Mouse (Mus musculus): Measurements from ENCODE around the gene Gm21976. TPM values are rescaled to one million over a fixed set of nuclear protein-coding genes. Genes with fewer than 3 reads are reported as not detected.
A peak's percentile ranks its signal among the peaks of the same experiment; 100 is the strongest.

The Gm21976 gene
- total RNA-seq (2021), result not detected
- long read RNA-seq, experiment 1, result 0 reads
- long read RNA-seq, experiment 2, result 0 reads

DNA sequence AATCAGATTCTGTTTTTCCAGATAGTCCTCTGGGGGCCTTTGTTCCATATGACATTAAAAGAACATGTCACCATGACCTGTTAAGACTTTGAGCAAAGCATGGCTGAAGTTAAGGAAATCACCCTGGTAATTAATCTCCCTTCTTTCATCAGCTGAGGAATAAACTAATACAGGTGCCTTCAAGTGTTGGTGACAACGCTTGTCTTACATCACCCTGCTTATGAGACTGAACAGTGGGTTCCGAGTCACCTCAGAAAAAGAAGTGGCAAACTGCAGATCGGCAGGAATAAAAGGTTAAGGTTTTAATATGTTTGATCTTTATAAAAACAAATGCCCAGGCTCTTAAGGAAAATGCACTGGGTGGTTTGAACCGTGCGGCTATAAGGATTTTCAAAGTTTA is at the start of gene Gm21976:
TSS of gene Gm21976 (plus strand) at position 202 of the 400 bp plus-strand sequence.
- DNase-seq (ENCODE audit: low spot score in 2 of 2), result no peak
- TF ChIP-seq CTCF (conservative IDR thresholded peaks at IDR 0.05), result no peak
- Histone ChIP-seq H3K4me3 (no peak within 1 kb of the TSS), H3K27ac (no peak within 1 kb of the TSS)

DNA sequence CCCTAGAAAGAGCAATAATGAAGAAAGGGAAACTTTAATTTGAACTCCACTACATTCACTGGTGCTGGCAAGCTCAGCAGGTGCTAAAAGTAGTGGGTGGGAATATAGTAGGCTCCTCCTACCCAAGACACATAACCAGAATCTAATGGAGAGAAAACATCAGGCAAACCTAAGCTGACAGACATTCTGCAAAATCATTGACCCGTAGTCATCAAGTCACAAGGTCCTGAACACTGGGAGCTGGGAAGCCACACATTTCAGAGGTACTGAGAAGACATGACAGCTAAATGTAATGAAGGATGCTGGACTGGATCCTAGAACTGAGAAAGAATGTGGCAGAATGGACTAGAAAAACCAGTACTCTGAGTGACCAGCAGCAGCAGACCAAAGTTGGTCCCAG is 49.2 kb upstream of the Gm21976 start:
- no peak overlapping the region for H3K27ac ChIP-seq
- no peak overlapping the region for H3K4me3 ChIP-seq
- TF ChIP-seq CTCF (conservative IDR thresholded peaks at IDR 0.05), result no peak
- no peak for DNase-seq (ENCODE audit: low spot score in 2 of 2)

DNA sequence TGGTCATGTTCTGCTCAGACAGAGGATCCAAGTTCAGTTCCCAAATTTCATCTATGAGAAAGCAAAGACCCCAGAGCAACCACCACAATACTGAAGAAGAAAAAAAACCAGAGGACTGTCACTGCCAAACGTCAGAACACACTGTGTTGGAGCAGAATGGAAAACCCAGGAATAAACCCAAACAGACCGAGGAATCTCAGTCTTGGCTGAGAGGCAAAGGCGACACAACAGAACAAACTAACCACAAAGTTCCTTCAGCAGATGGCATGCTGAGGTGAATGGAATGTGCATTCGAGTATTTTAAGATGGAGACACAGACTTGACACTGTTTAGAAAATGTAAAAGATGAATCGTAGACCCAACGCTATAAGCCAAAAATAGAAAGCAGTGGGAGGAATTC is 44.2 kb upstream of the Gm21976 start:
- no peak for TF ChIP-seq CTCF (conservative IDR thresholded peaks at IDR 0.05)
- no peak overlapping the region for H3K4me3 ChIP-seq
- DNase-seq (ENCODE audit: low spot score in 2 of 2), result peak in 1 of 2 experiments; percentile 30

DNA sequence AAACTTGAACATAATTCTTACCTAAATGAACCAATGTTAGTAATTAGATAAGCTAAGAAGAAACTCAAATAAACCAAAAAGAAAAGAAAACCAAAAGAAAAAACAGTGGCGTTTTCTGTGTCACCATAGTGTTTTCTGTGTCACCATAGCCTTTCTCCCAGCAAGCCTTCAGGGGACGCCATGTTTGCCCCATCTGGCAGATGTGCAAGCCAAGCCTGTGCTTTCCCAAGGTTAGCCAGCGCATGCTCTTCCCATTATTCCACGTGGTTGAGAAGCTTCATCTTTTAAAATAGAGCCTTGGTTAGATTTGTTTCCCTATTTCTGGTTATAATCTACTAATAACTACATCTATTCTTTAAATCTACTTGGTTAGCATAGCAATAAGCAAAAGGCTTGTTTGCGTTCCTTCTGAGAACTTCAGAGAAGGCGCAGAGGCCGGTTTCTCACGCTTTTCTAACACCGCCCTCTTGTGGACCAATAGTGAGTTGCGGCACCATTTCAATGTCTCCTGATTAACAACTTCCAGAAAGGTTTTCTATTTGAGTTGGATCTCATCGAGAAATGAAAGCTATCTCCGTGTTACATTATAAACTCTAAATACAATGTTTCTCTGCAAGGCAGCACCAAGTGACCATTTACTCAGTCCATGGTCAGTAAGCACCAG is 39.6 kb upstream of the Gm21976 start:
- DNase-seq (ENCODE audit: low spot score in 2 of 2), result peak; percentile 74 to 88
- peak; percentile 97 for TF ChIP-seq CTCF (conservative IDR thresholded peaks at IDR 0.05)
- Histone ChIP-seq H3K27ac (no peak overlapping the region), H3K4me3 (no peak overlapping the region)

More for the DNA sequence above, 44.2 kb upstream of the Gm21976 start:
- 0 out of 2 replicates have a peak overlapping the region, but pooled peaks have one; percentile 18 for H3K27ac ChIP-seq

DNA sequence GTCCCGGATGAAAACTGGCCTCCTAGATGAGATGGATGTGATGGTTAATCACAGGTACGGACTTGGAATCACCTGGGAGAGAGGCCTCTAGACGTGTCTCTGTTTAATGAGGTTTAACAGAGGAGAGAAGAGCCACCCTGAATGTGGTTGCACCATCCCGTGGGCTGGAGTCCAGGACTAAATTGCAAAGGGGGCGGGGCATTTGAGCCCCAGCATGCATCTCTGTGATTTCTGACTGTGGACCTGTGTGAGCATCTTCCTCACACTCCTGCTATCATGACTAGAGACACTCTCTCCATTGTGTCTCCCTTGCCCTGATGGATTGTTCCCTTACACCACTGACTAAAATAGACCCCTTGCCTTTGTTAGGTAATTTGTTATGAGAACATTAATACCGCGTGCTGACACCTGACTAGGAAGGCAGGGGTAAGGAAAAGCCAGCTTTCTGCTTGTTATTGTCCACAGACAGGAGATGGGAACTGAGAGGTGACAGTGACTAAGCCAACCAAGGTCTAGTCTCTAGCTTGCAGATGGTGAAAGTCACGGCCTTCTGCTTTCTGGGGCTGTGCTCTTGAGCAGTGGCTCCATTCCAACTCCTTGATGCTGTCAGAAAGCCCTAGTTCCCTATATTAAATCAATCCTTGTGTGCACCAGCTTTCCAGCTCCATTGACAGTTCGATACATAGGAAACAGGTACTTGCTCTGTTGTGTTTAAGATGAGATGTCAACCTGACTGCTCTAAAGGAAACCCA is 38.0 kb upstream of the Gm21976 start:
- DNase-seq (ENCODE audit: low spot score in 2 of 2), result no peak
- Histone ChIP-seq H3K27ac (no peak overlapping the region), H3K4me3 (no peak overlapping the region)
- TF ChIP-seq CTCF (conservative IDR thresholded peaks at IDR 0.05), result no peak

DNA sequence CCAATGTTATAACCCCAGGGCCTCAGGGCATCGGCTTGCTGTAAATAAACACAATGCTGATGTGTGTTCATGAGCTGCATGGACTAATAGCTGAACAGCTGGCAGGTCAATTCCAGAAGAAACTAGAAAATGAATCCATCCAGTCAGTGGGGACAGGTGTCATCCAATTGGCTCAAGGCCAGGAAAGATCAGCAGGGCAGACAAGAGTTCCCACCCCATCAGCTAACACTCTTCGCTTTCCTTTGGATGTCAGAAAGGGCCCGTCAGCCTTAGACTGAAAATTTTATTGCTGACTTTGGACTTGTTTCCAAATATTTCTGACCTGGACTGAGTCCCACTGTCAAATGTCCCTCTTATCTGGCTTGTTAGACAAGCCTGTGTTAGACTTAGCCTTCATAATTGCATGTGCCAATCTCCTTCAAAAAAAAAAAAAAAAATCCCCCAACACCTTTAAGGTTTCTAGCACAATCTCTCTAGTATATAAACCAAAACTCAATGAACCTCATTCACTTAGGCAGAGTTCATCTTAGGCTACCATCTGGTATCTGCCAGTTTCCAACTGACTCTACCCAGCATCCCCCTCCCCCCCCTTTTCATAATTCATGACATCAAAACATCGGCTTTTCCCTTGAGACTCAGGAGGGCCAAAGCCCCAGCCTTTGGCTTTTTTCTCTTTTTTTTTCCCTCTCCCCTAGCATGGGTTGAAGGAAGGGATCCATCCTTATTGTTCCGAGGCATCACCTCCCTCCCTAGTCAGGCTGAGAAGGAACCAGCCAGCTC is 34.9 kb upstream of the Gm21976 start:
- no peak for DNase-seq (ENCODE audit: low spot score in 2 of 2)
- Histone ChIP-seq H3K27ac (peak overlapping the region; percentile 20; the same call in 1 of the 2 replicates), H3K4me3 (no peak overlapping the region)
- TF ChIP-seq CTCF (conservative IDR thresholded peaks at IDR 0.05), result no peak

DNA sequence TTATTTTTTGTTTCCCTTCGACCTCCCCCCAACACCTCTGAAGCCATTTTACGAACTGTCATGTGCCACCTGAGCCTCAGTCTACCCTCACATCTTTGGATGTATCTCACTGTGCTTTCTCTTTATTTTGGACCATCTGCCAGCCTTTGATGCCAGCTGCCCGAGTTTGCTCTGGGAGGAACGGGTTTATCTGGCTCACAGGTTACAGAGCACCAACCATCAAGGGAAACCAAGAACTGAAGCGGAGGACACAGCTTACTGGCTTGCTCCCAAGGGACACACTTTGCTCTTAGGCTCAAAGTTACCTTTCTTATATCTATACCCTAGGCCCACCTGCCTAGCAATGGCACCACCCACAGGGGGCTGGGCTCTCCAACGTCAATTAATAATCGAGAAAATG is 34.3 kb upstream of the Gm21976 start:
- no peak for TF ChIP-seq CTCF (conservative IDR thresholded peaks at IDR 0.05)
- Histone ChIP-seq H3K4me3 (no peak overlapping the region), H3K27ac (no peak overlapping the region)
- no peak for DNase-seq (ENCODE audit: low spot score in 2 of 2)

DNA sequence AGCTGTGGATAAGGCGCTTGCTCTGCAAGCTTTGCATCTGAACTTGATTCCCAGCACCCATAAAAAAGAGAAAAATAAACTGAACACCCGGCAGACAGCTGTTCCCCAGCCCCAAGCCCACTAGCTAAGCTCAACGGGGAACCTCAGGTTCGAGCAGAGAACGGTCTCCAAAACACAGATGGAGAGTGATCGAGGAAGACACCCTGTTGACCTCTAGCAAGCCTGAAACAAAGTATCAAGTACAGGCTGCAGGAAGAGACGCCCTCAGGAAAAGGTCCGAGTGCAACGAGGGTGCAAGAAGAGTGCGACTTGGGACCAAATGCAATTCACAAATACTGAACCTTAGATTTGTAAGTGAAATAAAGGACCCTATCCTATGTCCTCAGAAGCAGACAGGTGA is 30.1 kb upstream of the Gm21976 start:
- no peak for TF ChIP-seq CTCF (conservative IDR thresholded peaks at IDR 0.05)
- H3K4me3 ChIP-seq, result no peak overlapping the region
- H3K27ac ChIP-seq, result no peak overlapping the region
- DNase-seq (ENCODE audit: low spot score in 2 of 2), result no peak

DNA sequence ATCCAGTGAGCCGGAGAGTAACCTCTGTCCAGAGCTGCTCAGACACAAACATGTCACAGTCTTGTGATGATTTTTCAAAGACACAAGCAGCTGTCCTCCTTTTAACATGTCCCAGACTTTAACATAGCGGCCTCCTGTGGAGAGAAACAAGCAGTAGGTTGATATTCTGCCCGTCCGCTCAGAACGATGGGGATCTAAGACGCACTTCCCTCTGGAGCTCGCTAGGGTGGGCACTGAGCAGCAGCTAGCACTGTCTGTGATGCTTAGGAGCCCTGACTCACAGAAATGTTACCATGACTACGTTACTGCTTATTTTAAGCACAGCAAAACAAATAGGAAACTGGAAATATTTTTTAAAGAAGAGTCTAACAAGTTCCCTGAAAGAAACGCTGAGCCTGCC is 24.8 kb upstream of the Gm21976 start:
- peak; percentile 65 to 89 for DNase-seq (ENCODE audit: low spot score in 2 of 2)
- H3K27ac ChIP-seq, result peak overlapping the region; percentile 71
- H3K4me3 ChIP-seq, result 0 out of 2 replicates have a peak overlapping the region, but pooled peaks have one; percentile 6
- peak; percentile 81 for TF ChIP-seq CTCF (conservative IDR thresholded peaks at IDR 0.05)

DNA sequence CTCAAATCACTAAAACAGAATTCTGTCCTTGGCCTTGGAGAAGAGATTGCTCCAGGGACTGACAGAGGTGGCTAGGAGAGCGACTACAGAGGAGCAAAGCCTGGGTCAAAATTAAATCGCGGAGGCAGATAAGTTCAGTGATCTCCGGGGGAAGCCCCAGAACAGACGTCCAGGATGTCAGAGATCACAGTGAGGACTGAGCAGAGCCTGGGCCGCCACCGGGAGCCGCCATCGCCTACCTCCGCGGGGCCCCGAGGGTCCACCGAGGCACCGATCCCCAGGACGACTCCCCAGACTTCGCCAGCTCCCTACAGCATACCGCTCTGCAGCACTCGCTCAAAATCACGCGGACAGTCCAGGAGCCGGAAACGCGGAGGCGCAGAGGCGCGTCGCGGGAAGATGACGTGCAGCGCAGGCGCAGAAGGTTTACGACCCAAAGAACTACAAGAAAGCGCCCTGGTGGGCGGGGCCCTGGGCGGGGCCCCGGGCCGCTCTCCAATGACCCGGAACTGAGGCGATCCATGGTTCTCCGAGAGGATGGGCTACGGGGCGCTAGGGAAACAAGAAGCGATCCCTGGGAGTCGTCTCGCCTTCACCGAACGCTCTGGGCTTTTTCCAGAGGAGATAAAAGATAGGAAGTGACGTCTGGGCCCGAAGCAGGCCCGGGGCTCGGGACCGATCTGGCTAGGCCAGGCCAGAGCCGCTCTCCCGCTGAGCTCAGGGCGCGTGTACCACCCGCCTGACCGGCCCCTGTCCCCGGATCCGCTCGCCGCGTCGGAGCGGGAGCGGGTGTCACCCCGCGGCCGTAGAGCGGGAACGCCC is 16.8 kb upstream of the Gm21976 start, which contains the start of the genes Utp15 and Ankra2:
TSS of gene Utp15 (minus strand) at position 406 of the 822 bp plus-strand sequence.
TSS of gene Ankra2 (plus strand) at position 439 of the 822 bp plus-strand sequence.
- peak within 1 kb of the TSS; percentile 78 for H3K4me3 ChIP-seq
- TF ChIP-seq CTCF (conservative IDR thresholded peaks at IDR 0.05), result no peak
- DNase-seq (ENCODE audit: low spot score in 2 of 2), result peak; percentile 97 to 100
- peak within 1 kb of the TSS; percentile 94 for H3K27ac ChIP-seq

DNA sequence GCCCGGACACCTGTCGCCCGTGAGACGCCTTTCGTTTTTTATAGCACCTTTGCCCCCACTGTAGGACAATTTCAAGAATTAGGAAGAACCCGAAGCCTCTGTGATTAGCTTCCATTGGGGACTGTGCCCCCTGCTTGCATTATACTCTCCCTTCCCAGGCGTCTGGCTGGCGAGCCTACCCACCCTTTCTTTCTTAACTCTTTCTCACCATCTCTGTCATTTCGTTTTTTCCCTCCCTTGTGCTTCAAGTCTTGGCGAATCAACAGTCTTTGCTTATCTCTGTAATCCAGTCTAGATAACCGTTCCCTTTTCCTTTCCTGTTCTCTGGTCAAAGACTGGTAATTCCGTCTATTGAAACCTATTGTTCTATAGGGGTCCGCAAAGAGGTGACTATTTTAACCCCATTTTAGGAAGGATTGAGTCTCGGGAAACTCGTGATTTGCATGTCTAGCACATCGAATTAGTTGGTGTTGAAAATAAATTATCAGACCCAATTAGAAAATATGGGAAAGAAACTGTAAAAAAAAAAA is 16.2 kb upstream of the Gm21976 start:
- H3K4me3 ChIP-seq, result peak overlapping the region; percentile 78
- no peak for DNase-seq (ENCODE audit: low spot score in 2 of 2)
- TF ChIP-seq CTCF (conservative IDR thresholded peaks at IDR 0.05), result no peak
- peak overlapping the region; percentile 94 for H3K27ac ChIP-seq

DNA sequence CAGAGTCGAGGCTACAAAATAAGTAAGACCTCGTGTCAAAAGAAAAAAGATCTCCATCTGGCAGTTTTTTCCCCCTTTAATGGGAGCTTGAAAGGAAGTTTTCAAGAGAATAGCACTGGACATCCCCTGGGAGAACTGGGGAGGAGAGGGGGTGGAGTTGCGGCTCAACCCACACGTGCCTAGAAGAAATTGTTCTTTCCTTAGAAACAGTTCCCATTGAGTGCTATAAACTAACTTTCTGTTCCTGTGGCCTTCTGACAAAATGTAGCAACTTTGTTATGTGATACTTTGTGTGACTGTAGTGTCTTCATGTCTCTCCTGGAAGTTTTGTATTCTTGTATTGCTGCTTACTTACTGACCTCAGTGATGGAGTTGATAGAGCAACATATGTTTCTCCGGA is 15.6 kb upstream of the Gm21976 start:
- no peak for TF ChIP-seq CTCF (conservative IDR thresholded peaks at IDR 0.05)
- DNase-seq (ENCODE audit: low spot score in 2 of 2), result no peak
- Histone ChIP-seq H3K27ac (no peak overlapping the region), H3K4me3 (peak overlapping the region; percentile 78)
